Mouse (Mus musculus) embryonic fibroblast, embryonic 13.5 days (primary cell): ENCODE measurements around the gene Tacr1.

ENCODE experiments used
- CTCF ChIP-seq: IDR thresholded peaks from 2 replicates; pipeline ENCODE4 v1.5.1; 2011; ENCODE audit warnings: mild to moderate bottlenecking, control low read depth, low read length, moderate library complexity, borderline replicate concordance; ENCODE audit not compliant: insufficient read depth
- POLR2A ChIP-seq: IDR thresholded peaks from 2 replicates; pipeline ENCODE4 v1.6.1; 2011; ENCODE audit warnings: low read depth, mild to moderate bottlenecking, control low read depth, low read length, moderate library complexity

GRCm38 (mm10) chr6:82575445-82575844 is 173.3 kb downstream of the Tacr1 start:
- no peak for TF ChIP-seq CTCF
- TF ChIP-seq POLR2A: no peak
